Mouse (Mus musculus) CH12.LX (cell line): ENCODE measurements around the gene Eif5b.

ENCODE experiments used
- CTCF ChIP-seq, 2 experiments: IDR thresholded peaks in 1 of 2; conservative IDR thresholded peaks in 1 of 2; 2 replicates each; pipeline ENCODE4 v1.5.1; 2011 to 2012; ENCODE audit warnings: low read depth in 2 of 2, low read length in 2 of 2, improper control_type of control experiment in 1 of 2, inconsistent platforms in 1 of 2, mild to moderate bottlenecking in 1 of 2, moderate library complexity in 1 of 2
- ETS1 ChIP-seq: conservative IDR thresholded peaks from 2 replicates; pipeline ENCODE4 v1.6.1; 2012; ENCODE audit warnings: low read depth, mild to moderate bottlenecking, inconsistent platforms, low read length, improper control_type of control experiment, moderate library complexity
- HCFC1 ChIP-seq: IDR thresholded peaks from 2 replicates; pipeline ENCODE4 v1.6.1; 2012; ENCODE audit warnings: low read depth, mild to moderate bottlenecking, inconsistent platforms, low read length, improper control_type of control experiment
- JUND ChIP-seq: conservative IDR thresholded peaks from 2 replicates; pipeline ENCODE4 v1.6.1; 2011; ENCODE audit warnings: low read depth, low read length, improper control_type of control experiment
- POLR2A ChIP-seq: IDR thresholded peaks from 2 replicates; pipeline ENCODE4 v1.6.1; 2011; ENCODE audit warnings: low read depth, mild to moderate bottlenecking, improper control_type of control experiment, low read length
- POLR2AphosphoS2 ChIP-seq: IDR thresholded peaks from 2 replicates; pipeline ENCODE4 v1.6.1; 2011; ENCODE audit warnings: low read depth, low read length, improper control_type of control experiment
- UBTF ChIP-seq: IDR thresholded peaks from 2 replicates; pipeline ENCODE4 v1.6.1; 2012; ENCODE audit warnings: low read depth, mild to moderate bottlenecking, inconsistent platforms, low read length, improper control_type of control experiment, moderate library complexity
- USF1 ChIP-seq: IDR thresholded peaks from 2 replicates; pipeline ENCODE4 v1.6.1; 2014; ENCODE audit warnings: low read depth, mild to moderate bottlenecking, inconsistent platforms, low read length, improper control_type of control experiment
- ZC3H11A ChIP-seq: IDR thresholded peaks from 2 replicates; pipeline ENCODE4 v1.6.1; 2012; ENCODE audit warnings: low read depth, mild to moderate bottlenecking, inconsistent platforms, low read length, improper control_type of control experiment
- ZKSCAN1 ChIP-seq: IDR thresholded peaks from 2 replicates; pipeline ENCODE4 v1.6.1; 2012; ENCODE audit warnings: low read depth, inconsistent platforms, low read length, improper control_type of control experiment, borderline replicate concordance

- TF ChIP-seq JUND = no peak
- TF ChIP-seq ETS1 = no peak
- no peak for TF ChIP-seq CTCF (conservative IDR thresholded peaks at IDR 0.05 in 1 of 2, IDR thresholded peaks at IDR 0.05 in 1 of 2; ENCODE audit: low read depth in 2 of 2, low read length in 2 of 2)
- no peak for TF ChIP-seq USF1
- TF ChIP-seq POLR2AphosphoS2 = no peak
- no peak for TF ChIP-seq UBTF
- TF ChIP-seq HCFC1 = no peak
- TF ChIP-seq POLR2A = no peak
- TF ChIP-seq ZKSCAN1 = no peak
- TF ChIP-seq ZC3H11A = no peak
These were observed 4.1 kb downstream of the Eif5b start for GRCm38 (mm10) chr1:38001956-38002355.
